Mouse (Mus musculus) MEL-GATA-1-ER (cell line): ENCODE data around the gene Acbd5.

Experiments used
- DNase-seq: peaks from one replicate; pipeline ENCODE4 v3.0.0-alpha.2; 2012; ENCODE audit warnings: low read depth; ENCODE audit errors: extremely low read depth

Acbd5 gene

DNA sequence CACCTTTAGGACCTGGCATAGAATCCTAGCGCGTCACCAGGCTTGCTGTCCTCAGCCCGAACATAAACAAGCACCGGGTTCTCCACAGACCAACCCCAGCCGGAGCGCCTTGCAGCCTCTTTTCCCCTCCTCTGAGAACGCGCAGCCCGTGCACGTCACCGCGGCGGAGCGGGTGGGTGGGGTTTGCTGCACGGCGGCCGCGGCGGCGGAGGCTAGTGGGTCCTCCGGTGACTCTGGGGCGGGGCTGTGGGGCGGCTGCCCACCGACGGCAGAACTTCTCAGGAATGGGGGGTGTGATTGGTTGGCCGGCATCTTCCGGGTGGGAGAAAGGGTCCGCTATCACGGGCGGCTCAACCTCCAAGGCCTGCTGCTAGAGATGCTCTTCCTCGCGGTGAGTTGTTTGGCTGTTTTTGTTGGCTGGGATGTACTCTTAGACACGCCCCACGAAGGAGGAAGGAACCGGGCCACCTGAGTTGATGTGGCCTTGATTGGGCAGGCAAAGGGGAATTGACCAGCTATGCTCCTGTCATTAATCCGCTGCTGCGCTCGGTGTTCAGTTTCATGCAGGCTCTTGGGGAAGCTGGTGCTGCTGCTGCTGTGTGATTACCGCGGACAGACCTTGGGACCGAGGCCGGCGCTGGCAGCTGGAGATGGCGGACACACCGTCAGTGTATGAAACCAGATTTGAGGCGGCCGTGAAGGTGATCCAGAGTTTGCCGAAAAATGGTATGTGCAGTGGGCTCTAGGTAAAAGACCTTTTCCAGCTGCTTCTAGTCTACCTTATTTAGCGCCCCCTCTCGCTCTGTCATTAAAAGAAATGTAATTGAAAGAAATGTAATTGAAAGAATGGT lies 1.2 kb downstream of the Acbd5 start:
- peak; percentile 86 for DNase-seq

- no peak for DNase-seq
Observed at GRCm38 (mm10) chr2:23070491-23070890, 2.5 kb downstream of the Acbd5 start.

DNA sequence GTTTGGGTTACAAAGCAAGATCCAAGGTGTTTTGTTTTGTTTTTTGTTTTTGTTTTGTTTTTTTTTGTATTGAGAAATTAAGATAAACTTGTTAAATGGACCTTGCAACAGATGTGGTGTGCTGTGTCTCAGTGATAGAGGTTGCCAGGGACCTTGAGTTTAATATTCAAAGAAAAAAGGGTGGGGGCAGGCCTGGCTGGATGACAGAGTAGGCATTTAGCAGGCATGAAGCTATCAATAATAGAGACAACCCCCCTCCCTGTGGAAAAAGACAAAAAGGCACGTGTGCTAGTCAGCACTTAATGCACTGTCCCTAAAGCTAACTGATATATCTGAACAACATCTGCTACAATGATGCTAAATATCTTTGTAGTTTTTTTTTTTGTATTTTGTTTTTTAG lies 3.4 kb downstream of the Acbd5 start:
- no peak for DNase-seq

GRCm38 (mm10) chr2:23075846-23076245 lies 7.9 kb downstream of the Acbd5 start:
- DNase-seq: no peak

GRCm38 (mm10) chr2:23076783-23077182 lies 8.8 kb downstream of the Acbd5 start:
- DNase-seq: no peak

GRCm38 (mm10) chr2:23077693-23078092 lies 9.7 kb downstream of the Acbd5 start:
- DNase-seq: no peak

DNA sequence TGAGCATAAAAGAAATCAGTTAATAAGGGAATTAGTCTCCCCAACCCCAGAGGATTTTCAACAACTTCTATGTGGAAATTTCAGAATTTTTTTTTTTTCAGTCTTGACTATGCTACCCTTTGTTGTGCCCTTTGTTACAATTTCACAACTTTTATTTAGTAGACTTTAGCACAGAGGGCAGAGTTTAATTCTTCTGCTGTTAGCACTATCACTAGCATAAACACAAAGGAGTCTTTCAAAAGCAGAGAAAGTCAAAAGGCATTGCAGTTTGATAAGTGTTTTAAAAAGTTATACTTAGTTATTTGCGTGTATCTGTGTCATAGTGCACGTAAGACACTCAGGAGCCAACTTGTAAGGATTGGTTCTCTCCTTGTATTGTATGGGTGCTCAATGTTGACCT lies 10.6 kb downstream of the Acbd5 start:
- no peak for DNase-seq

GRCm38 (mm10) chr2:23084540-23084939 lies 16.6 kb downstream of the Acbd5 start:
- no peak for DNase-seq

DNA sequence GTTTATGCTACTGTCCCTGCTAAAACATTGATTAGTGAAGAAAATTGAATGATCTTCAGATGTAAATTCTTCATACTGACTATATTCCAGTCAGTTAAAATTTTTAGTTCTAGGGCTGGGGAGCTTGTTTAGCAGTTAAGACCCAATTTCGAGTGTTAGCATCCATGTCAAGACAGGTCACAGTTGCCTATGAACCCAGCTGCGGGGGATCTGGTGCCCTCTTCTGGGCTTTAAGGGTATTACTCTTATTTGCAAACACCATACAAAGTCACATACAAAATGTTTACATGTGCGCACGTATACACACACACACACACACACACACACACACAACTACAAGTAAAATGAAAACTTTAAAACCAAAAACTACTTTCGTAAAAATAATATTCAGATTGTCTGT lies 24.2 kb downstream of the Acbd5 start:
- peak; percentile 22 for DNase-seq

GRCm38 (mm10) chr2:23097028-23097427 lies 29.1 kb downstream of the Acbd5 start:
- DNase-seq: peak; percentile 57

GRCm38 (mm10) chr2:23102266-23102665 lies 34.3 kb downstream of the Acbd5 start:
- no peak for DNase-seq

DNA sequence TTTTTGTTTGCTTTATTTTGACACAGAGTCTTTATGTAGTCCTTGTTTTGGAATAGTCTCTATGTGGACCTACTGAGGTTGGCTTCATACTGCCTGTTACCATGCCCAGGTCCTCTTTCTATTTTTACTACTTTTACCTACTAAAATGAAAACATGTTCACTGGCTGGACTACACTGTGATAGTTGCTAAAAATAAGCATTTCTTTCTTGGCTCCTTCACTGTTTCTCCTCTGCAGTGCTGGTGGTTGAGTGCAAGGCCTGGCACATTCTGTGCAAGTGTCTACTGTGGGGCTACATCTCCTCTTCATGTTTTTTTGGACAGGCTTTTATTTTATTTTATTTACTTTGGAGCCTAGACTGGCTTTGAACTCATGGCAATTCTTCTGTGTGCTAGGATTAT lies 51.6 kb downstream of the Acbd5 start:
- DNase-seq: no peak

GRCm38 (mm10) chr2:23155199-23155621 lies 87.2 kb downstream of the Acbd5 start:
- DNase-seq: peak; percentile 35

GRCm38 (mm10) chr2:23155777-23156607 lies 88.0 kb downstream of the Acbd5 start, which contains the start of the genes Mastl and Yme1l1:
Gene Mastl, minus strand, starts transcription at chr2:23156024.
Gene Yme1l1, plus strand, starts transcription at chr2:23156369.
- peak; percentile 85 for DNase-seq

DNA sequence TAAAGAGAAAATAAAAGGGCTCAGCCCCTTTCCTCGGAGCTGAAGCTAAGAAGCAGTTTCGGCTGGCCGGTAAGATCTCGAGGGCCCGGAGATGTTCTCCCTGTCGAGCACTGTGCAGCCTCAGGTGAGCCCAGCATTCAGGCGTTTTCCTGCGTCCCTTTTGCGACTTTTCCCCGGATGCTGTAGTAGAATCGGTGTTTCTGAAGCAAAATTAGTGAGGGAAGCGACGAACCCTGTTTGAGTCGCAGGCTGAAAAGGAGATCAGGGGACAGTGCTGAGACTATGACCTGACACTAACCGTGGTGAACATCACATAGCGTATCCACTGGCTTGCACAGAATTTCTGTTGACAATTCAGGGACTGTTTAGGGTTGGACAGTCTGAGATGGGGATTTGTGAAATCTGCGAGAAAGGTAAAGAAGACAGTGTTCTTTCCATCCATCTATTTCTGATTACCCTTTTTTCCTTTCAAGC lies 88.7 kb downstream of the Acbd5 start:
- no peak for DNase-seq
